Mouse (Mus musculus) midbrain, embryonic 11.5 days (tissue): ENCODE measurements around the gene Exd2. TPM values are rescaled to one million over a fixed set of nuclear protein-coding genes. Genes with fewer than 3 reads are reported as not detected.

Experiments used
- ATAC-seq: fragments of 200-750 bp; cut with Nextera tagmentation; 2 replicates; pipeline ENCODE4 v1.8.0; 2017; ENCODE audit warnings: moderate TSS enrichment, moderate library complexity; ENCODE audit not compliant: low FRiP score
- DNase-seq: peaks from one replicate; pipeline ENCODE4 v3.0.0; 2015; ENCODE audit warnings: low spot score; ENCODE audit errors: missing footprints
- H3K27ac ChIP-seq: fragments of 300-500 bp; sonication (generic); 2 replicates; pipeline ENCODE4 v1.5.1; 2014; ENCODE audit warnings: low read depth, low read length
- H3K27me3 ChIP-seq: fragments of 300-500 bp; sonication (generic); 2 replicates; pipeline ENCODE4 v1.6.1; 2014; ENCODE audit warnings: mild to moderate bottlenecking, low read length, moderate library complexity, mixed read lengths; ENCODE audit not compliant: control insufficient read depth, insufficient read depth
- H3K36me3 ChIP-seq: fragments of 300-500 bp; sonication (generic); 2 replicates; pipeline ENCODE4 v1.6.1; 2014; ENCODE audit warnings: mild to moderate bottlenecking, low read length, moderate library complexity, mixed read lengths; ENCODE audit not compliant: control insufficient read depth, insufficient read depth
- H3K4me1 ChIP-seq: fragments of 300-500 bp; sonication (generic); 2 replicates; pipeline ENCODE4 v1.6.1; 2014; ENCODE audit warnings: low read length; ENCODE audit not compliant: control insufficient read depth, insufficient read depth
- H3K4me2 ChIP-seq: fragments of 300-500 bp; sonication (generic); 2 replicates; pipeline ENCODE4 v1.6.1; 2014; ENCODE audit warnings: mild to moderate bottlenecking, moderate library complexity
- H3K4me3 ChIP-seq: fragments of 300-500 bp; sonication (generic); 2 replicates; pipeline ENCODE4 v1.5.1; 2014; ENCODE audit warnings: low read depth, low read length
- H3K9ac ChIP-seq: fragments of 300-500 bp; sonication (generic); 2 replicates; pipeline ENCODE4 v1.6.1; 2014; ENCODE audit warnings: low read length
- H3K9me3 ChIP-seq: fragments of 300-500 bp; sonication (generic); 2 replicates; pipeline ENCODE4 v1.6.1; 2016; ENCODE audit warnings: low read length; ENCODE audit not compliant: control insufficient read depth
- WGBS: fragments of 180-500 bp; shearing (Covaris S2); extraction: QIAGEN DNeasy Blood & Tissue Kit; methylation state at CpG from one replicate; pipeline ENCODE4 v1.1.7; 2014; 5-methylcytosine and 5-hydroxymethylcytosine counted together
- polyA plus RNA-seq: library from polyadenylated mRNA; unstranded; fragments of >200 nt; fragmentation: Nextera tagmentation; extraction: Ambion mirVana; gene quantifications from 2 replicates; pipeline ENCODE4 v1.2.1, GENCODE M21; 2014

Gene Exd2
- 40.3 and 49.2 TPM in 2 replicates for polyA plus RNA-seq

GRCm38 (mm10) chr12:80462942-80463651, at the start of gene Exd2:
TSS of gene Exd2 (plus strand) at chr12:80463095.
- Histone ChIP-seq H3K4me2 (peak within 1 kb of the TSS; percentile 55), H3K36me3 (no peaks in the 10 kb centered on the region), H3K9me3 (no peaks in the 10 kb centered on the region), H3K4me3 (peak within 1 kb of the TSS; percentile 90), H3K27ac (peak within 1 kb of the TSS; percentile 45), H3K27me3 (no peaks in the 10 kb centered on the region), H3K9ac (peak within 1 kb of the TSS; percentile 90), H3K4me1 (no peaks in the 10 kb centered on the region; the same call in 1 of the 2 replicates)
- DNase-seq = peak; percentile 96
- WGBS = under 1% methylated on average over 45 of the region's 45 CpGs
- peak; percentile 96 for ATAC-seq

GRCm38 (mm10) chr12:80415100-80415499, 47.8 kb upstream of the Exd2 start:
- 93% methylated on average over 2 of the region's 2 CpGs for WGBS
- Histone ChIP-seq H3K27me3 (no peaks in the 10 kb centered on the region), H3K4me2 (no peak overlapping the region), H3K4me1 (no peaks in the 10 kb centered on the region), H3K9ac (no peak overlapping the region), H3K4me3 (no peak overlapping the region), H3K9me3 (no peaks in the 10 kb centered on the region), H3K27ac (no peak overlapping the region), H3K36me3 (no peaks in the 10 kb centered on the region)
- no peak for ATAC-seq
- no peak for DNase-seq

GRCm38 (mm10) chr12:80427683-80428082, 35.2 kb upstream of the Exd2 start:
- 91% methylated on average over 3 of the region's 3 CpGs for WGBS
- Histone ChIP-seq H3K9ac (no peak overlapping the region), H3K36me3 (no peaks in the 10 kb centered on the region), H3K4me3 (no peak overlapping the region), H3K27ac (no peak overlapping the region), H3K4me1 (no peaks in the 10 kb centered on the region), H3K9me3 (no peaks in the 10 kb centered on the region), H3K4me2 (no peak overlapping the region), H3K27me3 (no peaks in the 10 kb centered on the region)
- DNase-seq = peak; percentile 28
- no peak for ATAC-seq

- no peaks in the 10 kb centered on the region for H3K9me3 ChIP-seq
- no peak overlapping the region for H3K27ac ChIP-seq
- H3K4me2 ChIP-seq = no peak overlapping the region
- DNase-seq (no peak), ATAC-seq (no peak)
- 88% methylated on average over 4 of the region's 4 CpGs for WGBS
- no peak overlapping the region for H3K4me3 ChIP-seq
- H3K27me3 ChIP-seq = no peaks in the 10 kb centered on the region
- no peaks in the 10 kb centered on the region for H3K36me3 ChIP-seq
- peaks cover 9% of the 10 kb centered on the region; the same call in 1 of the 2 replicates for H3K4me1 ChIP-seq
- H3K9ac ChIP-seq = no peak overlapping the region
These were observed 29.6 kb upstream of the Exd2 start for GRCm38 (mm10) chr12:80433266-80433665.

- H3K27me3 ChIP-seq = no peaks in the 10 kb centered on the region
- peak overlapping the region; percentile 68 for H3K4me2 ChIP-seq
- DNase-seq (peak; percentile 88), ATAC-seq (no peak)
- no peaks in the 10 kb centered on the region for H3K9me3 ChIP-seq
- peak overlapping the region; percentile 88 for H3K4me3 ChIP-seq
- 7% methylated on average over 9 of the region's 10 CpGs for WGBS
- peaks cover 9% of the 10 kb centered on the region; the same call in 1 of the 2 replicates for H3K4me1 ChIP-seq
- H3K36me3 ChIP-seq = no peaks in the 10 kb centered on the region
- H3K27ac ChIP-seq = peak overlapping the region; percentile 96
- peak overlapping the region; percentile 94 for H3K9ac ChIP-seq
These were observed 28.3 kb upstream of the Exd2 start for GRCm38 (mm10) chr12:80434601-80434960.

- H3K9ac ChIP-seq = peak overlapping the region; percentile 94
- 0% methylated on average over 54 of the region's 64 CpGs for WGBS
These were observed 27.8 kb upstream of the Exd2 start for GRCm38 (mm10) chr12:80434961-80435691.

GRCm38 (mm10) chr12:80435887-80436286, 27.0 kb upstream of the Exd2 start:
- peak overlapping the region; percentile 88 for H3K4me3 ChIP-seq
- ATAC-seq = peak; percentile 22; the same call in 1 of the 2 replicates
- H3K9me3 ChIP-seq = no peaks in the 10 kb centered on the region
- DNase-seq = peak; percentile 95
- H3K27ac ChIP-seq = peak overlapping the region; percentile 96
- peak overlapping the region; percentile 68 for H3K4me2 ChIP-seq
- peak overlapping the region; percentile 94 for H3K9ac ChIP-seq
- H3K36me3 ChIP-seq = no peaks in the 10 kb centered on the region
- H3K27me3 ChIP-seq = no peaks in the 10 kb centered on the region
- WGBS = 0% methylated on average over 9 of the region's 10 CpGs
- peaks cover 9% of the 10 kb centered on the region; the same call in 1 of the 2 replicates for H3K4me1 ChIP-seq

More at GRCm38 (mm10) chr12:80434961-80435691, 27.8 kb upstream of the Exd2 start:
- peak; percentile 98 for DNase-seq
- H3K4me3 ChIP-seq = peak overlapping the region; percentile 88
- no peaks in the 10 kb centered on the region for H3K9me3 ChIP-seq
- H3K27me3 ChIP-seq = no peaks in the 10 kb centered on the region
- H3K36me3 ChIP-seq = no peaks in the 10 kb centered on the region
- peak overlapping the region; percentile 68 for H3K4me2 ChIP-seq
- H3K4me1 ChIP-seq = peaks cover 9% of the 10 kb centered on the region; the same call in 1 of the 2 replicates
- peak overlapping the region; percentile 96 for H3K27ac ChIP-seq
- ATAC-seq = peak; percentile 77

- peak within 1 kb of the TSS; percentile 68 for H3K4me2 ChIP-seq
- H3K27me3 ChIP-seq = no peaks in the 10 kb centered on the region
- DNase-seq = peak; percentile 97
- WGBS = under 1% methylated on average over 64 of the region's 79 CpGs
- H3K4me1 ChIP-seq = peaks cover 9% of the 10 kb centered on the region; the same call in 1 of the 2 replicates
- no peaks in the 10 kb centered on the region for H3K36me3 ChIP-seq
- ATAC-seq = peak; percentile 85
- no peaks in the 10 kb centered on the region for H3K9me3 ChIP-seq
- peak within 1 kb of the TSS; percentile 96 for H3K27ac ChIP-seq
- peak within 1 kb of the TSS; percentile 88 for H3K4me3 ChIP-seq
- H3K9ac ChIP-seq = peak within 1 kb of the TSS; percentile 94
These were observed 26.4 kb upstream of the Exd2 start, which contains the start of gene Dcaf5 for GRCm38 (mm10) chr12:80436336-80436976. TSS of gene Dcaf5 (minus strand) at chr12:80436601.
